Mouse (Mus musculus): ENCODE results near the gene Vpreb2.
A peak's percentile ranks its signal among the peaks of the same experiment; 100 is the strongest.
"Not testable (repeated sequence)": the region's sequence is repeated elsewhere in the genome, so short reads cannot be mapped to it uniquely, and the experiment has no call there.

Vpreb2 gene

DNA sequence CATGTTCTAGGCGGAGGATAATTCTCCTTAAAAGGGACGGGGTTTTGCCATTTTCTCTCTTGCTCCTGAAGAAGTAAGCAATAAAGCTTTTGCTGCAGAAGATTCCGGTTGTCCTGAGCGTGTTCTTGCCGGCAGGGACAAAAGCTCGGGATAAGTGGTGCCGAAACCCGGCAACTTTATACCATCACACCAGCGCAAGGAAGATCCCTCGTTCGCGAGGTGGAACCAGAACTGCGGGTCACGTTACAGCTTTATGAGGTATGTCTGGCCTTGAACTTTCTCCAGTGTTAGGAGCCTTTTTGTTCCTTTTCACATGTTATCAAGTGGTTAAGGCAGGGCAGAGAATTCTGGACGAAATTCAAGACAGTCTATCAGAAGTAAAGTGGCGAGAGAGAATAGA is 12.1 kb downstream of the Vpreb2 start:
- not testable (repeated sequence) for DNase-seq

DNA sequence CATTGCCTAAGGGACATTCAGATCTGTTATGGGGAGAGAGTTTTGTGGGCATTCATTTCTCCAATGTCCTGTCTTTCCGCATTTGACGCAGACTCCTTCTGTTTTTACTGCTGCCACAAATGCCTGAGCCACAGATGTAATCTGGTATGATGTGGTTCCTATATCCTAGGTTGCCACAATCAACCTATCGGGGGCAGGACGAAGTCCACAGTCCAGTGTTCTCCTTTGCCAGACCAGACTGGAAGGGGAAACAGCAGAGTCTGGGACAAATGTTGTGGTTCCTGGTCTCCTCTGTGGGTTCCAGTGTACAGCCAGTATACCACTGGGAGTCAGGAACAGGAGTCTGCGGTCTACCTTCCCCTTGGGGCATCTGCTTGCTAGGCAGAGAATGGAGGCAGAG is 19.4 kb downstream of the Vpreb2 start:
- no peak for DNase-seq

DNA sequence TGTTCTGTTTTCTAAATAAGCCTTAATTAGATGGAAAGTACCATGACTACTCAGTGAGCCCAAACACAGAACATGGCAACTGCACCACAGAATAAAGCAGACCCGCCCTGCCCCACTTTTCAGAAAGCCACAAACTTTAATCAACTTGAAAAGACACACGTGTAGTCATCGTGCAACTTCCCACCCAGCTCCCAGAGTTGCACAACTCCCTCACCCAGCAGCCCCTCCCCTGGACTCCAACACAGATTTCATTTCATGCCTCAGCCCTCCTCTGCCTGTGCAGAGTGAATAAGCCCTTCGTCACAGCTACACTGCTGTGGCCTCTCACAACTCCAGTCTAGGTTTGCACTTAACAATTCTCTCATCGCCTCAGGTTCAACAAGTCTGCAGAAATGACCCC is 24.4 kb downstream of the Vpreb2 start:
- peak; percentile 6 to 12 for DNase-seq

DNA sequence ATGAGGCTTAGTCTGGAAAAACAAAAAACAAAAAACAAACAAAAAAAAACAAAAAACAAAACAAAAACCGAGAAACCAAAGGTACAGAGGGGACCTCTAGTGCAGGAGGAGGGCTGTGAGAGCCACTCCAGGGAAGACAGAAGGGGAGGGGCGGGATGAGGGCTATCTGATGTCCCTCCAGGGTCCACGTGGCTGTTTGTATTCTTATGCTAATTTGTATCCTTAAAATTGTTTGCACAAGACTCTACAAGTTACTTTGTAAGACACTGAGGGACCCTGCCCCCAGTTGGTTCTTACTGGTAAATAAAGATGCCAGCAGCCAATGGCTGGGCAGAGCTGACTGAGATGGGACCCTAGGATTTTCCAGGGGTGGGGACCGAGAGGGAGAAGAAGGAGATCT is 26.9 kb downstream of the Vpreb2 start:
- no peak for DNase-seq

DNA sequence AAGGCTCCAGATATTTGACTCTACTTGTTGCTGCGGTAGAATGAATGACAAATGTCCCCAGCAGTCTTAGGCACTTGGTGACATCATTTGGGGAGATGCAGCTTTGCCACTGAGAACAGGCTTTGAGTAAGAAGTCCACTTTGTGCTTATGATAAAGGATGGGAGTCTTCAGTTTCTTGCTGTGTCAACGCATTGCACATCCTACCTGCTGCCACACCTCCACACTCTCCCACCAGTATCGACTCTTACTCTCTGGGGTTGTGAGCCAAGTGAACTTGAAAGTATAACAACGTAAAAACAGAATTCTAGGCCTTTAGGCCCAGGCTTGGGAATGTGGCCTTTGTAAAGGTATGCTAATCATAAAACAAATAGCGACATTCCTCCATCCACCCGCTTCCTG is 30.9 kb downstream of the Vpreb2 start:
- no peak for DNase-seq

DNA sequence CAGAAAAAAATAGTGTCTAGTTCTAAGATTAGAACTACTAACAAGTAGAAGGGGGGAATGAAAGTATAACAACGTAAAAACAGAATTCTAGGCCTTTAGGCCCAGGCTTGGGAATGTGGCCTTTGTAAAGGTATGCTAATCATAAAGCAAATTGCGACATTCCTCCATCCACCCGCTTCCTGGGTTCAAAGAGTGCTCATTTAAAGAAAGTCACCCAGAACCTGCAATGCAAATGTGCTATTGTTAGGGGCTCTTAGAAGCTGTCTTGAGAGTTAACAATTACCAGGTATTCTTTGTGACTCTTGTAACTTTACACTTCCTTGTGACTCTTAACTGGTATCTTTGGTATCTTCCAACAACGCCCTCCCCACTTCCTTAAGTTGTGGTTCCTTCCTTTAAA is 36.3 kb downstream of the Vpreb2 start:
- DNase-seq, result not testable (repeated sequence)

DNA sequence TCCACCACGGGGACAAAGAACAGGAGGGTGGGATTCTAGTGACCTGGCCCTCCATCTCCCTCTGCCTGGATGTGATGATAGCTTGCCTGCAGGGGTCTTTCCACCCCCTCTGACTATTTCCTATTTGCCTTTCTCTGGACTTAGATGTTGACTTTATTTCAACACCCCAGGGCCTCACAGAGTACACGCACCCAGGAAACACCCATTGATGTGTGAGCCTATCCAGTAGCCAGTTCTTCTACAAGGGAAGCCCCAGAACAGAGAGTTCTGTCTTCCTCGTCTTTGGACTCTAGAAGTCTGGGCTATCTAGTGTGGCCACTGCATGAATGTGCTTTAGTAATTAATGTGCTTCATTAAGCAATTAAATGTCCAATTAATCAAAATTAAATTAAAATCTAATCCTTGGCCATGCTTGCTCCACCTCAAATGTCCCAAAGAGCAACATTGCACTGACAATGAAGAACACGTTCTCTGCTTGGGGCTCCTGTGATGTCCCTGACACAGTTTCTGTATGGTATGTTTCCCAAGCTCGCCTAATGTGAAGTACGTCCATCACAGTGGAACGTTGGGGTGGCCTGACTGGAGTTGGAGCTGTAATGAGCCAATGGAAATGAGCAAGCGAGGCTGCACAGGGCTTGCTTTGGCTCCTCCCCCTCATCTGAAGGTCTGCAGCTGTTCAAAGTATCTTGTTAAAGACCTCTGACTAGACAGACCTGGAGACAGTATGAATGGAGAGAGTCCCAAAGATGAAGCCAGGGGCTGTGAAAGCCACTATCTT is 42.7 kb downstream of the Vpreb2 start:
- DNase-seq, result no peak

DNA sequence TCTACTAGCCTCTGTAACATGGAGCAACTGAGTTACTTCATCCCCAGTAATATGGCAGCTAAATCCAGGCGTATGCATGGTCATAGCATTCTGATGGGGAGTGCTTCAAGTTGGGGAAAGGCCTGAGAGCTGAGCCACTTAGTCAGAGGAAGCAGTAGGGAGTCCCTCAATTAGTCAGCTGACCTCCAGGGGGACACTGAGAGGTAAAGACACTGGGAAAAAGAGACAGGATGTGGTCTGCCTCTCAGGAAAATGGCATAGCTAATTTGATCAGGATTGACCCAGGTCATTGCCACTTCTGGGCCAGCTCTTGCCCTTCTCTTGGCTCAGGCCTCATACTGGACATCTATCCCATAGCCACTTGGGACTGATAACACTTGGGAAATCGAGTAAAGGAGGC is 47.1 kb downstream of the Vpreb2 start:
- DNase-seq, result no peak
